Mouse (Mus musculus): ENCODE data around the gene Mctp1. TPM values are rescaled to one million over a fixed set of nuclear protein-coding genes. Genes with fewer than 3 reads are reported as not detected.
A peak's percentile ranks its signal among the peaks of the same experiment; 100 is the strongest.

The Mctp1 gene
- total and polyA plus RNA-seq, 3 experiments, result not detected

DNA sequence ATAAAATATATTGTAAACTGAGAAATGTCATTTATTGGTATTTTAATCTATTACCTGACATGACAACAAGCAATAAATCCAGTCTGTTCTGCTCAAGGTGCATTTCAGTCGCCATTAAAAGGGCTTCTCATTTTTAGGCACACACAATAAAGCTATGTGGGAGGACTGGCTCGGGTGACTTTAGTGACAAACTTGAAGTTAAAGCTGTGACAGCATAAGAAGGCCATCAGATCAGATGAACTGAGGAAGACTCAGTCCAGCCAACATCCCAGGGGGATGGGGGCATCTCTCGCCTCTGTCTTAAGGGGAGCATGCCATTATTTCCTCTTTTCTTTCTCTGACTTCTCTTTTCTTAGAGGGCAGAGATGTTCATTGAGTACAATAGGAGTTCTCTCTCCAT, 453.7 kb downstream of the Mctp1 start (continued):
- no peak for TF ChIP-seq NRF1 (IDR thresholded peaks at IDR 0.05; ENCODE audit: insufficient read depth, low read depth, low read length, poor library complexity, severe bottlenecking)
- no peak for TF ChIP-seq NELFE (IDR thresholded peaks at IDR 0.05; ENCODE audit: low read depth, low read length)
- no peak for TF ChIP-seq ZKSCAN1 (IDR thresholded peaks at IDR 0.05; ENCODE audit: low read depth, low read length)

DNA sequence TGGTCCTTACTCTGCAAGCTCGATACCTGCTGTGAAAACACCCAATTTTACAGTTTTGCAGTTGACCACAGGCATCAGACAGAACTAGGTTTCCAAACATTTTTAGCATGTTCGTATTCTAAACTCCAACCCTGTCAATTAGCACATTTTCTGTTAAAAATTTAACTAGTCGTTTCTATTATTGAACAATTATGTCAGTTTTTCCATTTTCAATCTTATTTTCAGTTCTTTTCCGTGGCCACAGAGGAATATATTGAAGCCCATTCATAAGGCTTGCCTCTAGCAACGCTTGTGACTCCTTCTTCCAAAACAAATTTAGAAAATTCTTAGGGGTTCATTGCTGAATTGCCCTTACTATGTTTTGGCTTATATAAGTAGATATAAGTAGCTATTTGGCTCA, 456.4 kb downstream of the Mctp1 start:
- no peaks in the 10 kb centered on the region for H3K27me3 ChIP-seq (ENCODE audit: control insufficient read depth in 1 of 2, insufficient read depth in 2 of 2, low read length in 2 of 2)
- H3K9ac ChIP-seq (ENCODE audit: control insufficient read depth, low read depth, low read length, poor library complexity, severe bottlenecking), result no peak overlapping the region
- no peak for DNase-seq (ENCODE audit: low read depth, low spot score)
- H3K27ac ChIP-seq (ENCODE audit: control insufficient read depth, low read depth, low read length), result no peak overlapping the region
- no peaks in the 10 kb centered on the region for H3K79me2 ChIP-seq (ENCODE audit: control insufficient read depth, insufficient read depth, low read length, poor library complexity)
- no peak overlapping the region for H3K4me3 ChIP-seq (ENCODE audit: control insufficient read depth in 1 of 2, insufficient read depth in 1 of 2, low read depth in 2 of 2, low read length in 2 of 2)
- H3K4me1 ChIP-seq (ENCODE audit: control insufficient read depth in 1 of 2, insufficient read depth in 2 of 2, low read length in 2 of 2), result no peaks in the 10 kb centered on the region
- TF ChIP-seq MAX (IDR thresholded peaks at IDR 0.05; ENCODE audit: low read length) (no peak), MYC (IDR thresholded peaks at IDR 0.05; ENCODE audit: low read depth, low read length) (no peak), BHLHE40 (IDR thresholded peaks at IDR 0.05; ENCODE audit: borderline replicate concordance, low read depth, low read length) (no peak), KAT2A (conservative IDR thresholded peaks at IDR 0.05; ENCODE audit: low read depth, low read length) (no peak), SIN3A (IDR thresholded peaks at IDR 0.05; ENCODE audit: low read length) (no peak), RCOR1 (IDR thresholded peaks at IDR 0.05; ENCODE audit: low read depth, low read length) (no peak), POLR2AphosphoS2 (IDR thresholded peaks at IDR 0.05; ENCODE audit: low read length) (no peak), POLR2AphosphoS5 (IDR thresholded peaks at IDR 0.05; ENCODE audit: borderline replicate concordance, low read depth, low read length) (no peak), ZMIZ1 (IDR thresholded peaks at IDR 0.05; ENCODE audit: low read depth, low read length) (no peak), NRF1 (IDR thresholded peaks at IDR 0.05; ENCODE audit: insufficient read depth, low read depth, low read length, poor library complexity, severe bottlenecking) (no peak), TCF12 (IDR thresholded peaks at IDR 0.05; ENCODE audit: low read depth, low read length) (no peak), RAD21 (IDR thresholded peaks at IDR 0.05; ENCODE audit: low read depth, low read length) (no peak)
- H3K36me3 ChIP-seq (ENCODE audit: control insufficient read depth in 1 of 2, insufficient read depth in 2 of 2, low read length in 2 of 2), result no peaks in the 10 kb centered on the region
- no peaks in the 10 kb centered on the region for H3K9me3 ChIP-seq (replicated peaks; ENCODE audit: insufficient read depth, low read length)

GRCm38 (mm10) chr13:76844629-76845255, 460.4 kb downstream of the Mctp1 start:
- no peak overlapping the region for H3K4me3 ChIP-seq (ENCODE audit: control insufficient read depth in 1 of 2, insufficient read depth in 1 of 2, low read depth in 2 of 2, low read length in 2 of 2)
- TF ChIP-seq NRF1 (IDR thresholded peaks at IDR 0.05; ENCODE audit: insufficient read depth, low read depth, low read length, poor library complexity, severe bottlenecking), result no peak
- TF ChIP-seq SMC3 (IDR thresholded peaks at IDR 0.05; ENCODE audit: low read depth, low read length), result peak; percentile 71
- TF ChIP-seq ZNF384 (IDR thresholded peaks at IDR 0.05; ENCODE audit: low read depth, low read length), result peak; percentile 86
- peak; percentile 44 to 72 (median 65) for TF ChIP-seq CTCF (IDR thresholded peaks at IDR 0.05 in 2 of 3, conservative IDR thresholded peaks at IDR 0.05 in 1 of 3; ENCODE audit: control insufficient read depth in 1 of 3, insufficient read depth in 1 of 3, low read depth in 2 of 3, low read length in 3 of 3, poor library complexity in 1 of 3, severe bottlenecking in 1 of 3)
- no peak for TF ChIP-seq GATA1 (IDR thresholded peaks at IDR 0.05; ENCODE audit: low read depth, low read length)
- TF ChIP-seq ZC3H11A (IDR thresholded peaks at IDR 0.05; ENCODE audit: low read depth, low read length), result peak; percentile 72
- no peak for TF ChIP-seq ETS1 (IDR thresholded peaks at IDR 0.05; ENCODE audit: low read depth, low read length)
- TF ChIP-seq E2F4 (IDR thresholded peaks at IDR 0.05; ENCODE audit: borderline replicate concordance, low read depth, low read length), result no peak
- TF ChIP-seq RAD21 (IDR thresholded peaks at IDR 0.05; ENCODE audit: low read depth, low read length), result peak; percentile 80
- DNase-seq (ENCODE audit: low read depth, low spot score), result peak; percentile 81
- H3K36me3 ChIP-seq (ENCODE audit: control insufficient read depth in 1 of 2, insufficient read depth in 2 of 2, low read length in 2 of 2), result no peaks in the 10 kb centered on the region
- H3K4me1 ChIP-seq (ENCODE audit: control insufficient read depth in 1 of 2, insufficient read depth in 2 of 2, low read length in 2 of 2), result no peaks in the 10 kb centered on the region
- no peak overlapping the region for H3K27ac ChIP-seq (ENCODE audit: control insufficient read depth, low read depth, low read length)
- no peaks in the 10 kb centered on the region for H3K79me2 ChIP-seq (ENCODE audit: control insufficient read depth, insufficient read depth, low read length, poor library complexity)
- H3K9ac ChIP-seq (ENCODE audit: control insufficient read depth, low read depth, low read length, poor library complexity, severe bottlenecking), result no peak overlapping the region
- H3K9me3 ChIP-seq (replicated peaks; ENCODE audit: insufficient read depth, low read length), result no peaks in the 10 kb centered on the region
- H3K27me3 ChIP-seq (ENCODE audit: control insufficient read depth in 1 of 2, insufficient read depth in 2 of 2, low read length in 2 of 2), result no peaks in the 10 kb centered on the region
